Mouse (Mus musculus) intestine, postnatal 0 days (tissue): ENCODE results near the gene Gkn2. TPM values are rescaled to one million over a fixed set of nuclear protein-coding genes. Genes with fewer than 3 reads are reported as not detected.

ENCODE experiments used
- ATAC-seq: fragments of 200-750 bp; cut with Nextera tagmentation; 2 replicates; pipeline ENCODE4 v1.8.0; 2017; ENCODE audit warnings: mild to moderate bottlenecking, moderate TSS enrichment, moderate library complexity
- H3K27ac ChIP-seq: fragments of 300-500 bp; sonication (generic); 2 replicates; pipeline ENCODE4 v1.5.1; 2014; ENCODE audit warnings: mild to moderate bottlenecking, low read depth, low read length, moderate library complexity
- H3K27me3 ChIP-seq: fragments of 300-500 bp; sonication (generic); replicated peaks from 2 replicates; pipeline ENCODE4 v1.6.1; 2014; ENCODE audit warnings: low read length, mixed read lengths; ENCODE audit not compliant: control insufficient read depth, insufficient read depth
- H3K36me3 ChIP-seq: fragments of 300-500 bp; sonication (generic); 2 replicates; pipeline ENCODE4 v1.6.1; 2014; ENCODE audit warnings: mild to moderate bottlenecking, moderate library complexity; ENCODE audit not compliant: control insufficient read depth, insufficient read depth
- H3K4me1 ChIP-seq: fragments of 300-500 bp; sonication (generic); replicated peaks from 2 replicates; pipeline ENCODE4 v1.6.1; 2014; ENCODE audit warnings: antibody characterized with exemption, low read length, mixed read lengths; ENCODE audit not compliant: control insufficient read depth, insufficient read depth
- H3K4me2 ChIP-seq: fragments of 300-500 bp; sonication (generic); replicated peaks from 2 replicates; pipeline ENCODE4 v1.6.1; 2014; ENCODE audit warnings: low read depth, mild to moderate bottlenecking, moderate library complexity
- H3K4me3 ChIP-seq: fragments of 300-500 bp; sonication (generic); 2 replicates; pipeline ENCODE4 v1.5.1; 2014; ENCODE audit warnings: low read depth, low read length
- H3K9ac ChIP-seq: fragments of 300-500 bp; sonication (generic); 2 replicates; pipeline ENCODE4 v1.6.1; 2014; ENCODE audit warnings: mild to moderate bottlenecking, low read depth, low read length
- H3K9me3 ChIP-seq: fragments of 300-500 bp; sonication (generic); 2 replicates; pipeline ENCODE4 v1.6.1; 2016; ENCODE audit warnings: mixed run types; ENCODE audit not compliant: control insufficient read depth
- CTCF ChIP-seq: sonication (generic); IDR thresholded peaks from 2 replicates; pipeline ENCODE4 v1.5.1; 2016; ENCODE audit warnings: low read depth, mild to moderate bottlenecking, control low read depth, antibody characterized with exemption, moderate library complexity
- WGBS: fragments of 180-500 bp; shearing (Covaris S2); extraction: QIAGEN DNeasy Blood & Tissue Kit; methylation state at CpG from one replicate; pipeline ENCODE4 v1.1.7; 2014; 5-methylcytosine and 5-hydroxymethylcytosine counted together
- polyA plus RNA-seq: library from polyadenylated mRNA; unstranded; fragments of >200 nt; fragmentation: Nextera tagmentation; extraction: Ambion mirVana; gene quantifications from 2 replicates; pipeline ENCODE4 v1.2.1, GENCODE M21; 2015

Gkn2 gene
- polyA plus RNA-seq, result 7.5 and 59.7 TPM in 2 replicates

- no peak for ATAC-seq
- no peak within 1 kb of the TSS for H3K4me3 ChIP-seq
- no peak within 1 kb of the TSS for H3K9ac ChIP-seq
- no peaks in the 10 kb centered on the region for H3K9me3 ChIP-seq
- no peak for TF ChIP-seq CTCF
- H3K4me2 ChIP-seq, result no peak within 1 kb of the TSS
- H3K36me3 ChIP-seq, result no peaks in the 10 kb centered on the region
- no peak within 1 kb of the TSS for H3K27ac ChIP-seq
- H3K4me1 ChIP-seq, result no peaks in the 10 kb centered on the region
- 59% methylated on average over 9 of the region's 9 CpGs for WGBS
- no peaks in the 10 kb centered on the region for H3K27me3 ChIP-seq
These were observed at the start of gene Gkn2 for GRCm38 (mm10) chr6:87373057-87373456. Gene Gkn2 (plus strand): TSS chr6:87373357.

- Histone ChIP-seq H3K4me1 (no peaks in the 10 kb centered on the region), H3K4me2 (no peak overlapping the region), H3K27me3 (no peaks in the 10 kb centered on the region), H3K27ac (no peak overlapping the region), H3K4me3 (no peak overlapping the region), H3K9ac (no peak overlapping the region), H3K36me3 (no peaks in the 10 kb centered on the region), H3K9me3 (no peaks in the 10 kb centered on the region)
- no peak for ATAC-seq
- 77% methylated on average over 2 of the region's 2 CpGs for WGBS
- TF ChIP-seq CTCF, result peak; percentile 86
These were observed 49.8 kb upstream of the Gkn2 start for GRCm38 (mm10) chr6:87323381-87323780.

- no peak overlapping the region for H3K4me2 ChIP-seq
- WGBS, result 92% methylated on average over 2 of the region's 2 CpGs
- no peak for ATAC-seq
These were observed 46.2 kb upstream of the Gkn2 start for GRCm38 (mm10) chr6:87326932-87327331.

GRCm38 (mm10) chr6:87328265-87329173 is 44.6 kb upstream of the Gkn2 start:
- no peak for ATAC-seq
- no peaks in the 10 kb centered on the region for H3K9me3 ChIP-seq
- H3K27ac ChIP-seq, result no peak overlapping the region
- no peaks in the 10 kb centered on the region for H3K27me3 ChIP-seq
- no peak overlapping the region for H3K4me3 ChIP-seq
- H3K9ac ChIP-seq, result no peak overlapping the region
- 0 out of 2 replicates have a peak, but pooled peaks have one; percentile 3 for TF ChIP-seq CTCF
- H3K36me3 ChIP-seq, result no peaks in the 10 kb centered on the region
- 82% methylated on average over 22 of the region's 22 CpGs for WGBS
- no peak overlapping the region for H3K4me2 ChIP-seq
- H3K4me1 ChIP-seq, result no peaks in the 10 kb centered on the region

More at GRCm38 (mm10) chr6:87326932-87327331, 46.2 kb upstream of the Gkn2 start:
- Histone ChIP-seq H3K9me3 (no peaks in the 10 kb centered on the region), H3K27me3 (no peaks in the 10 kb centered on the region), H3K9ac (no peak overlapping the region), H3K4me1 (no peaks in the 10 kb centered on the region), H3K4me3 (no peak overlapping the region), H3K36me3 (no peaks in the 10 kb centered on the region), H3K27ac (no peak overlapping the region)
- TF ChIP-seq CTCF, result no peak

GRCm38 (mm10) chr6:87332380-87332779 is 40.8 kb upstream of the Gkn2 start:
- H3K4me2 ChIP-seq, result peak overlapping the region; percentile 79
- TF ChIP-seq CTCF, result no peak
- WGBS, result 58% methylated on average over 2 of the region's 2 CpGs

GRCm38 (mm10) chr6:87334361-87335090 is 38.6 kb upstream of the Gkn2 start:
- Histone ChIP-seq H3K27ac (peak overlapping the region; percentile 81), H3K4me1 (no peaks in the 10 kb centered on the region), H3K9me3 (no peaks in the 10 kb centered on the region), H3K4me2 (peak overlapping the region; percentile 79), H3K27me3 (peaks cover 18% of the 10 kb centered on the region), H3K4me3 (peak overlapping the region; percentile 67), H3K36me3 (no peaks in the 10 kb centered on the region), H3K9ac (peak overlapping the region; percentile 62)
- TF ChIP-seq CTCF, result peak; percentile 37
- 33% methylated on average over 11 of the region's 11 CpGs for WGBS
- ATAC-seq, result no peak

More at GRCm38 (mm10) chr6:87332380-87332779, 40.8 kb upstream of the Gkn2 start:
- no peaks in the 10 kb centered on the region for H3K9me3 ChIP-seq
- peak overlapping the region; percentile 17; the same call in 1 of the 2 replicates for H3K4me3 ChIP-seq
- H3K4me1 ChIP-seq, result no peaks in the 10 kb centered on the region
- H3K27ac ChIP-seq, result no peak overlapping the region
- ATAC-seq, result no peak
- H3K9ac ChIP-seq, result no peak overlapping the region
- peaks cover 18% of the 10 kb centered on the region for H3K27me3 ChIP-seq
- H3K36me3 ChIP-seq, result no peaks in the 10 kb centered on the region
